Mouse (Mus musculus): ENCODE measurements at regions not wholly inside any gene's neighbourhood (a gene's known extent, or its start where the extent isn't known, plus 50 kb on each side); places are given as distances from the start of the nearest gene placed in this dataset.
A peak's percentile ranks its signal among the peaks of the same experiment; 100 is the strongest.

DNA sequence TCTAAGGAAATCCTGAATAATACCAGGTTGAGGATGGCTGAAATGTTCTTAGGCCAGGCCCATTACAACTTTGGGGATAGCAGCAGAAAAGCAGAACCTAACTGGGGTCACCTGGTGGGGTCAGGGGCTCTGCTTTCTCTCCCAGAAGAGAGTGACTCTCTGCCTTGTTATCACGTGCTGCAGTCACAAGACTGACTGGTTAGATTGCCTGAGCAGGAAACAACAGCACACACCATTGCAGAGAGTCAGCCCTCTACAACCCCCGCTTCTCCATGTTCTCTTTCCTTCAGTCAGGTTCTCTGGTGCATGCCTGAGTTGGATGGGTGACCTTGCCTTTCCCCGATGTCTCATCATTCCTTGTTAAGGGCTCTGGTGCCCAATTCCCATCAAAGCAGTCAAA lies 91.2 kb upstream of the Hsd17b12 start:
- Histone ChIP-seq H3K4me1 (peaks cover 38% of the 10 kb centered on the region), H3K36me3 (replicated peaks) (0 out of 2 replicates have a peak, but pooled peaks cover 2% of the 10 kb centered on the region), H3K27me3 (peaks cover 36% of the 10 kb centered on the region), H3K27ac (no peak overlapping the region), H3K9ac (no peak overlapping the region), H3K4me3 (replicated peaks) (no peak overlapping the region), H3K4me2 (no peak overlapping the region), H3K9me3 (no peaks in the 10 kb centered on the region)
- 76% methylated on average over 3 of the region's 3 CpGs for WGBS
- ATAC-seq (ENCODE audit: low FRiP score): no peak

GRCm38 (mm10) chr2:94246851-94247471 lies 89.2 kb upstream of the Hsd17b12 start:
- Histone ChIP-seq H3K4me3 (replicated peaks) (peak overlapping the region; percentile 43), H3K27me3 (peaks cover 56% of the 10 kb centered on the region), H3K4me2 (peak overlapping the region; percentile 76), H3K9me3 (no peaks in the 10 kb centered on the region), H3K9ac (peak overlapping the region; percentile 57), H3K27ac (peak overlapping the region; percentile 87), H3K36me3 (replicated peaks) (0 out of 2 replicates have a peak, but pooled peaks cover 2% of the 10 kb centered on the region), H3K4me1 (peaks cover 54% of the 10 kb centered on the region)
- WGBS: under 1% methylated on average over 30 of the region's 30 CpGs
- peak; percentile 84 for ATAC-seq (ENCODE audit: low FRiP score)

- Histone ChIP-seq H3K36me3 (replicated peaks) (0 out of 2 replicates have a peak, but pooled peaks cover 2% of the 10 kb centered on the region), H3K9ac (peak overlapping the region; percentile 57; the same call in 1 of the 2 replicates), H3K27me3 (peaks cover 63% of the 10 kb centered on the region), H3K4me1 (peaks cover 60% of the 10 kb centered on the region), H3K27ac (peak overlapping the region; percentile 87), H3K9me3 (no peaks in the 10 kb centered on the region), H3K4me2 (peak overlapping the region; percentile 76), H3K4me3 (replicated peaks) (peak overlapping the region; percentile 43)
- WGBS: 31% methylated on average over 9 of the region's 9 CpGs
- peak; percentile 20; the same call in 1 of the 2 replicates for ATAC-seq (ENCODE audit: low FRiP score)
Observed at GRCm38 (mm10) chr2:94246180-94246611, 88.4 kb upstream of the Hsd17b12 start.

DNA sequence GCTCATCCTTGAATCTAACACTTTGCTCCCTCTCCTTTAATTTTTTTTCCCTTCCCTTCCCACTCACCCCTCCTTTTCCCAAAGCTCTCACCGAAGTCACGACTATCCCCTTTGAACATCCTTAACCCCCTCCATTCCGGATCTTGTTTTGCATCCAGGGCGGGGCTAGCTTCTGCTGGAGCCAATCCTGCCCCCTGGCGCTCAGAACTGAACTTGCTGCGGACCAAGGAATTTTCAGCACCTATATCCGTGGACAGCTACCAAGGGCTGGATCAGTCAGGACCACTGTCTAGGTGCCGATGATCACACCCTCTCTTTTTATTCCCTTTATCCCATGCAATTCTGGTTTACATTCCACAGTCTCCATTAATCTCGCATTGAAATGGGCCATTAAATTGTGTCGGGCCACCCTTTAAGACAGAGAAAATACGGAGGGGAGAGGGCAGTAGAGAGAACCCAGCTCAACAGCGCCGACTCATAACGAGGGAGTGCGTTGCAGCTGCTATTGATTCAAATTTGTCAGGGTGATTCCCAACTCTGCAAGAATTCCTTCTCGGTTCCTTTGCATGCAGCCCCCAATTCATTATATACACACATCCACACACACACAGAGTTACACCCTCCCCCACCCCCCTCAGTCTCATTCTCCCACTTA lies 87.7 kb upstream of the Hsd17b12 start:
- H3K9me3 ChIP-seq: no peaks in the 10 kb centered on the region
- peaks cover 71% of the 10 kb centered on the region for H3K27me3 ChIP-seq
- peak; percentile 49 for ATAC-seq (ENCODE audit: low FRiP score)
- no peak overlapping the region for H3K27ac ChIP-seq
- H3K4me1 ChIP-seq: peaks cover 67% of the 10 kb centered on the region
- peak overlapping the region; percentile 25; the same call in 1 of the 2 replicates for H3K9ac ChIP-seq
- under 1% methylated on average over 16 of the region's 16 CpGs for WGBS
- peak overlapping the region; percentile 76 for H3K4me2 ChIP-seq
- H3K36me3 ChIP-seq (replicated peaks): 0 out of 2 replicates have a peak, but pooled peaks cover 1% of the 10 kb centered on the region
- peak overlapping the region; percentile 17 for H3K4me3 ChIP-seq (replicated peaks)

GRCm38 (mm10) chr2:94244140-94244539 lies 86.4 kb upstream of the Hsd17b12 start:
- Histone ChIP-seq H3K4me2 (no peak overlapping the region), H3K9ac (no peak overlapping the region), H3K27ac (no peak overlapping the region), H3K36me3 (replicated peaks) (no peaks in the 10 kb centered on the region), H3K4me1 (peaks cover 78% of the 10 kb centered on the region), H3K27me3 (peaks cover 84% of the 10 kb centered on the region), H3K9me3 (no peaks in the 10 kb centered on the region), H3K4me3 (replicated peaks) (no peak overlapping the region; the same call in 1 of the 2 replicates)
- no peak for ATAC-seq (ENCODE audit: low FRiP score)
- 1% methylated on average over 9 of the region's 9 CpGs for WGBS

DNA sequence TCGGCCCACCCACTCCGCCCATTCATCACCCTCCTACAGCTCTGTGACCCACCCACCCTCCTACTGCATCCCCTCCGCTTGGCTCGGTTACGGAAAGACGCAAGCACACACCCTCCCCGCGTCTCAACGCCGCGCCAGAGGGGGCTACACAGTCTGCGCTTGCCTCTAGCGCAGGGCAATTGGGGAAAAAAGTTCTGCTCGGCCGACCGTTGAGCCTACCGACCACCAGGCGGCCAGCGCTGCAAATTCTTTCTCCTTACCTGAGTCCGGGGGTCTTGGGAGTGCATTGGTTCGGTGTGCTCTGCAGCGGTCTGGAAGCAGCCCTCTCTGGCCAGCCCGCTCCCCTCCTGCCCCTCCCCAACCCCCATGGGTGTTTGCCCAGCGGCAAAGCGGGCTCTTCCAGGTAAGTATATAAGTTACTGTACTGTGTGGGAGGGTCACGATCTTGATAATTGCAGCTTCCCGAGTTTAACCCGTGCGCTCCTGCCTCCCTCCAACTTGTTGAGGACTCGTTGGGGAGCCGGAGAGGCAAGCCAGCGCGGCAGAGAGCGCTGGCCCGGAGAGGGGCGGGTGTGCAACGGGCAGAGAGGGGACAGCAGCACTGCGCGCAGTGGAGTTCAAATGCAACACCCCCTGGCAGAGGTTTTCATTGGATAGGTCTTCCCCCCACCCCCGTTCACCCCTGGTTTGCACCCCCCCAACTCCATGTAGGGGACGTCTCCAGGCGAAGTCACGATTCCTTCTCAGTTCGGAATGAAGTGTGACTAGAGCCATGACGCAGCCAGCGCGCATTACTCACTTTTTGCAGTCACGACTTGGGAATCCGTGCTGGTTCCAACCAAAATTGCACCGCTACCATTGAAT lies 85.5 kb upstream of the Hsd17b12 start:
- H3K4me1 ChIP-seq: peaks cover 78% of the 10 kb centered on the region
- H3K27me3 ChIP-seq: peaks cover 93% of the 10 kb centered on the region
- no peaks in the 10 kb centered on the region for H3K9me3 ChIP-seq
- H3K4me2 ChIP-seq: peak overlapping the region; percentile 55
- under 1% methylated on average over 50 of the region's 50 CpGs for WGBS
- H3K4me3 ChIP-seq (replicated peaks): peak overlapping the region; percentile 36
- H3K9ac ChIP-seq: no peak overlapping the region
- no peaks in the 10 kb centered on the region for H3K36me3 ChIP-seq (replicated peaks)
- ATAC-seq (ENCODE audit: low FRiP score): no peak
- no peak overlapping the region for H3K27ac ChIP-seq

GRCm38 (mm10) chr2:94242406-94243052 lies 84.8 kb upstream of the Hsd17b12 start:
- 0% methylated on average over 7 of the region's 7 CpGs for WGBS
- Histone ChIP-seq H3K36me3 (replicated peaks) (no peaks in the 10 kb centered on the region), H3K9me3 (no peaks in the 10 kb centered on the region), H3K4me2 (peak overlapping the region; percentile 80), H3K27me3 (peaks cover 98% of the 10 kb centered on the region), H3K9ac (no peak overlapping the region), H3K27ac (no peak overlapping the region), H3K4me3 (replicated peaks) (peak overlapping the region; percentile 36), H3K4me1 (peaks cover 74% of the 10 kb centered on the region)
- no peak for ATAC-seq (ENCODE audit: low FRiP score)

DNA sequence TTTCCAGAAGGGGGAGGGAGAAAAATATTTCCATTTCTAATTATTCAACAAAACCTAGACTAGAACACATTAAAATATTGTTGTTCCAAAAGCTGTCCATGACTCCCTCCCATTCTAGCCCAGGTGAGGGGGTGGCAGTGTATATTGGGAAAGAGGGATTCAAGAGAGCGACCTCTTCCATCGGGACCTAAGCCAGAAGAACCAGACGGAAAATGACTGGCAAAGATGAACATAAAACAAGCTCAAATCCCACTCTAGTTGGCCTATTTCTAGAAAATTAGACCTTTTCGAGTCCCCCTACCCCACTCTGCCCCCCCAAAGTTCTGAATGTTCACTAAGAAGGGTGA lies 84.3 kb upstream of the Hsd17b12 start:
- no peak overlapping the region for H3K9ac ChIP-seq
- 0 out of 2 replicates have a peak overlapping the region, but pooled peaks have one; percentile 11 for H3K4me3 ChIP-seq (replicated peaks)
- 3% methylated on average over 4 of the region's 4 CpGs for WGBS
- no peaks in the 10 kb centered on the region for H3K36me3 ChIP-seq (replicated peaks)
- H3K27ac ChIP-seq: no peak overlapping the region
- peaks cover 94% of the 10 kb centered on the region for H3K27me3 ChIP-seq
- H3K4me1 ChIP-seq: peaks cover 69% of the 10 kb centered on the region
- no peak for ATAC-seq (ENCODE audit: low FRiP score)
- H3K4me2 ChIP-seq: peak overlapping the region; percentile 80; the same call in 1 of the 2 replicates
- H3K9me3 ChIP-seq: no peaks in the 10 kb centered on the region

GRCm38 (mm10) chr2:94241301-94242050 lies 83.7 kb upstream of the Hsd17b12 start:
- H3K27me3 ChIP-seq: peaks cover 90% of the 10 kb centered on the region
- peak overlapping the region; percentile 45 for H3K4me3 ChIP-seq (replicated peaks)
- H3K27ac ChIP-seq: no peak overlapping the region
- peak overlapping the region; percentile 42 for H3K9ac ChIP-seq
- H3K36me3 ChIP-seq (replicated peaks): no peaks in the 10 kb centered on the region
- peaks cover 64% of the 10 kb centered on the region for H3K4me1 ChIP-seq
- peak overlapping the region; percentile 80 for H3K4me2 ChIP-seq
- H3K9me3 ChIP-seq: no peaks in the 10 kb centered on the region
- no peak; the same call in 1 of the 2 replicates for ATAC-seq (ENCODE audit: low FRiP score)
- under 1% methylated on average over 54 of the region's 55 CpGs for WGBS

- ATAC-seq (ENCODE audit: low FRiP score): no peak
- peak overlapping the region; percentile 80 for H3K4me2 ChIP-seq
- H3K4me3 ChIP-seq (replicated peaks): peak overlapping the region; percentile 45
- H3K27me3 ChIP-seq: peaks cover 83% of the 10 kb centered on the region
- H3K27ac ChIP-seq: no peak overlapping the region
- H3K9ac ChIP-seq: no peak overlapping the region
- no peaks in the 10 kb centered on the region for H3K9me3 ChIP-seq
- peaks cover 53% of the 10 kb centered on the region for H3K4me1 ChIP-seq
- under 1% methylated on average over 17 of the region's 17 CpGs for WGBS
- H3K36me3 ChIP-seq (replicated peaks): no peaks in the 10 kb centered on the region
Observed at GRCm38 (mm10) chr2:94240411-94240810, 82.6 kb upstream of the Hsd17b12 start.

GRCm38 (mm10) chr2:94239573-94239972 lies 81.8 kb upstream of the Hsd17b12 start:
- ATAC-seq (ENCODE audit: low FRiP score): no peak
- no peak overlapping the region for H3K27ac ChIP-seq
- no peaks in the 10 kb centered on the region for H3K9me3 ChIP-seq
- H3K4me2 ChIP-seq: no peak overlapping the region
- H3K4me1 ChIP-seq: peaks cover 46% of the 10 kb centered on the region
- H3K27me3 ChIP-seq: peaks cover 76% of the 10 kb centered on the region
- no peaks in the 10 kb centered on the region for H3K36me3 ChIP-seq (replicated peaks)
- no peak overlapping the region for H3K9ac ChIP-seq
- 15% methylated on average over 9 of the region's 9 CpGs for WGBS
- no peak overlapping the region for H3K4me3 ChIP-seq (replicated peaks)
